Mouse (Mus musculus): ENCODE measurements around the gene Myoc. TPM values are rescaled to one million over a fixed set of nuclear protein-coding genes. Genes with fewer than 3 reads are reported as not detected.

Myoc gene
- total and polyA plus RNA-seq, 3 experiments = 2.5 to 4.9 (median 3.3) TPM

DNA sequence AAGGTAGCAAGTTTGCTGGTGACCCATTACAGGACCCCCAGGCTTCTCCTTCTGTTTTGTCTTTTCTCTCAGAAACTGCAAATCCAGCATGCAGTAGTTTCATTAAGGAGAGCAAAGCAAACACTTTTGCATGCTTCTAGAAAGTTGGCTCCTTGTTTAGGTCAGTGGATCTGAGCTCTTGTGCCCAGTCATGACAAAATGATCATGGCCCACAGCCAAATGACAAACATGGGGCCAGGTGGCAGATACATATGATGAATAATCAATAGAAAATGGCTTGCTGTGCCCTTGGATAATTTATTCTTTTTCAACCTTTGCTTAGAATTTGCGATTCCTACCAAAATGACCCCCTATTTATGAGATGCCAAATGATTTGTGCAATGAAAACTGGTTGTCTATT, 906 bp downstream of the Myoc start:
- no peak overlapping the region for H3K9ac ChIP-seq (ENCODE audit: low read depth, low read length)
- no peak overlapping the region; the same call in 1 of the 2 replicates for H3K27ac ChIP-seq
- no peak overlapping the region for H3K4me3 ChIP-seq
- intact Hi-C loops (cut with DNase I) = no loop called here
- DNase-seq = no peak
- peaks cover 13% of the 10 kb centered on the region for H3K4me1 ChIP-seq (ENCODE audit: control insufficient read depth, insufficient read depth, low read length)
- H3K36me3 ChIP-seq (ENCODE audit: control insufficient read depth, insufficient read depth, low read length) = no peaks in the 10 kb centered on the region
- H3K79me2 ChIP-seq (replicated peaks; ENCODE audit: control insufficient read depth, insufficient read depth, low read length) = no peaks in the 10 kb centered on the region
- H3K27me3 ChIP-seq (ENCODE audit: control insufficient read depth, insufficient read depth, low read length) = no peaks in the 10 kb centered on the region
- TF ChIP-seq CTCF (IDR thresholded peaks at IDR 0.05) (no peak), EP300 (IDR thresholded peaks at IDR 0.05; ENCODE audit: insufficient read depth, low read depth, low read length) (no peak)
- WGBS = 88% methylated on average over 1 of the region's 1 CpGs

DNA sequence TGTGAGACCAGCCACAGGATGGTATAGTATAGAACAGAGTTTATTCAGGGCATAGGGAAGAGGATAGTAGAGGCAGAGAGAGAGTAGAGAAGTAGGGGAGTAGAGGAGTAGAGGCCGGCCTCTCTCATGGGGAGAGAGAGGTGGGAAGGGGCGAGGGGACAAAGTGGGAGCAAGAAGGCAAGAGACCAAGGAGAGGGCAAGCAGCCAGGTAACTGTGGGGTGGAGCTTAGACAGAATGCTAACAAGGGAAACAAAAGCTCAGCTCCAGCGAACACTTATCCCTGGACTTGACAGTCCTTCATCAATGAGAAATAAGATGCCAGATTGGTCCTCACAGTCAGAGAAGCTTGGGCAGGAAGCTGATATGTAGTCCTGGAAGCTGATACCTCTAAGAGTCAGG, 3.6 kb downstream of the Myoc start:
- Histone ChIP-seq H3K4me1 (ENCODE audit: control insufficient read depth, insufficient read depth, low read length) (peaks cover 3% of the 10 kb centered on the region), H3K27me3 (ENCODE audit: control insufficient read depth, insufficient read depth, low read length) (no peaks in the 10 kb centered on the region), H3K27ac (no peak overlapping the region), H3K9ac (ENCODE audit: low read depth, low read length) (no peak overlapping the region), H3K4me3 (no peak overlapping the region), H3K36me3 (ENCODE audit: control insufficient read depth, insufficient read depth, low read length) (no peaks in the 10 kb centered on the region), H3K79me2 (replicated peaks; ENCODE audit: control insufficient read depth, insufficient read depth, low read length) (no peaks in the 10 kb centered on the region)
- WGBS = 81% methylated on average over 3 of the region's 3 CpGs
- intact Hi-C loops (cut with DNase I) = no loop called here
- no peak for DNase-seq
- TF ChIP-seq CTCF (IDR thresholded peaks at IDR 0.05) (no peak), EP300 (IDR thresholded peaks at IDR 0.05; ENCODE audit: insufficient read depth, low read depth, low read length) (no peak), POLR2A (IDR thresholded peaks at IDR 0.05; ENCODE audit: insufficient read depth, low read depth, low read length) (no peak)

GRCm38 (mm10) chr1:162643752-162644151, 4.8 kb downstream of the Myoc start:
- 15% methylated on average over 4 of the region's 4 CpGs for WGBS
- Histone ChIP-seq H3K79me2 (replicated peaks; ENCODE audit: control insufficient read depth, insufficient read depth, low read length) (no peaks in the 10 kb centered on the region), H3K27me3 (ENCODE audit: control insufficient read depth, insufficient read depth, low read length) (no peaks in the 10 kb centered on the region), H3K4me3 (no peak overlapping the region), H3K36me3 (ENCODE audit: control insufficient read depth, insufficient read depth, low read length) (no peaks in the 10 kb centered on the region), H3K27ac (peak overlapping the region; percentile 58), H3K4me1 (ENCODE audit: control insufficient read depth, insufficient read depth, low read length) (peaks cover 3% of the 10 kb centered on the region), H3K9ac (ENCODE audit: low read depth, low read length) (no peak overlapping the region; the same call in 1 of the 2 replicates)
- intact Hi-C loops (cut with DNase I) = no loop called here
- DNase-seq = peak; percentile 87 to 91
- TF ChIP-seq CTCF (IDR thresholded peaks at IDR 0.05) (peak; percentile 38), EP300 (IDR thresholded peaks at IDR 0.05; ENCODE audit: insufficient read depth, low read depth, low read length) (peak; percentile 68; the same call in 1 of the 2 replicates), POLR2A (IDR thresholded peaks at IDR 0.05; ENCODE audit: insufficient read depth, low read depth, low read length) (peak; percentile 26; the same call in 1 of the 2 replicates)

DNA sequence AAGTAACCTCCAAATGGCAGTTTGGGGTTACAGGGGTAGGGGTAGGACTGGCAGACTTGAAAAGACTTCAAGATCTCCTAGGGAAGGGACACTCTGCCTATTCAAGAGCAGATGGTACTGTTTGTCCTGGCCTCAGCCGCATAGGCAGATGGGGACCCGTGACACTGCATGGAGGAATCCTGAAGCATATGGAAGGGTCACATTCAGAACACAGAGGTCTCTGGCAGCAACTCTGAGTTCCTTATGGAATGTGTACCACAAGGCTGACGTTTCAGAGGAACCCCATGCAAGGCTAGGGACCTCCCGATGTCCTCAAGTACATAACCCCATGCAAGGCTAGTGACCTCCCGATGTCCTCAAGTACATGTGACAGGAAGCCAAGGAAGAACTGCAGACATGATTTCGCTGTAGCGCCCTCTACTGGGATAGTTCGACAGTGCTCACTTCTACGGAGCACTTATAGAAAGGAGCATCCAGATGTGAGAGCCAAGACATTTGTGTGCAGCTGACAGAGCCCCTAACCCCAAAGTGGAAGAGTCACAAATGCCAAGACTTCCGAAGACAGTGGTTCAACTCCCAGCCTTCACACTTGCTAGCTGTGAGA, 7.2 kb downstream of the Myoc start:
- Histone ChIP-seq H3K9ac (ENCODE audit: low read depth, low read length) (no peak overlapping the region), H3K36me3 (ENCODE audit: control insufficient read depth, insufficient read depth, low read length) (no peaks in the 10 kb centered on the region), H3K4me3 (no peak overlapping the region), H3K4me1 (ENCODE audit: control insufficient read depth, insufficient read depth, low read length) (peaks cover 3% of the 10 kb centered on the region), H3K79me2 (replicated peaks; ENCODE audit: control insufficient read depth, insufficient read depth, low read length) (no peaks in the 10 kb centered on the region), H3K27ac (no peak overlapping the region), H3K27me3 (ENCODE audit: control insufficient read depth, insufficient read depth, low read length) (no peaks in the 10 kb centered on the region)
- no peak for DNase-seq
- intact Hi-C loops (cut with DNase I) = no loop called here
- no peak for TF ChIP-seq POLR2A (IDR thresholded peaks at IDR 0.05; ENCODE audit: insufficient read depth, low read depth, low read length)
- peak; percentile 42 for TF ChIP-seq CTCF (IDR thresholded peaks at IDR 0.05)
- no peak for TF ChIP-seq EP300 (IDR thresholded peaks at IDR 0.05; ENCODE audit: insufficient read depth, low read depth, low read length)
- 77% methylated on average over 10 of the region's 10 CpGs for WGBS

DNA sequence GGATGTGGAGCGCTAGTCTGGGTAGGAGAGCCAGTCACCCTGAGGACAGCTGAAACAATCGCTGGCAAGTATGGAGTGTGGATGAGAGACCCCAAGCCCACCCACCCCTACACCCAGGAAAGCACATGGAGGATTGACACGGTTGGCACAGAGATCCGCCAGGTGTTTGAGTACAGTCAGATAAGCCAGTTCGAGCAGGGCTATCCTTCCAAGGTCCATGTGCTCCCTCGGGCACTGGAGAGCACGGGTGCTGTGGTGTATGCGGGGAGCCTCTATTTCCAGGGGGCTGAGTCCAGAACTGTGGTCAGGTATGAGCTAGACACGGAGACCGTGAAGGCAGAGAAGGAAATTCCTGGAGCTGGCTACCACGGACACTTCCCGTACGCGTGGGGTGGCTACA, 9.5 kb downstream of the Myoc start:
- no peaks in the 10 kb centered on the region for H3K36me3 ChIP-seq (ENCODE audit: control insufficient read depth, insufficient read depth, low read length)
- H3K27ac ChIP-seq = no peak overlapping the region
- peaks cover 3% of the 10 kb centered on the region for H3K4me1 ChIP-seq (ENCODE audit: control insufficient read depth, insufficient read depth, low read length)
- no peak for DNase-seq
- H3K9ac ChIP-seq (ENCODE audit: low read depth, low read length) = no peak overlapping the region
- H3K79me2 ChIP-seq (replicated peaks; ENCODE audit: control insufficient read depth, insufficient read depth, low read length) = no peaks in the 10 kb centered on the region
- intact Hi-C loops (cut with DNase I) = no loop called here
- WGBS = 88% methylated on average over 14 of the region's 14 CpGs
- no peak overlapping the region for H3K4me3 ChIP-seq
- H3K27me3 ChIP-seq (ENCODE audit: control insufficient read depth, insufficient read depth, low read length) = no peaks in the 10 kb centered on the region
- TF ChIP-seq POLR2A (IDR thresholded peaks at IDR 0.05; ENCODE audit: insufficient read depth, low read depth, low read length) = no peak
- no peak for TF ChIP-seq EP300 (IDR thresholded peaks at IDR 0.05; ENCODE audit: insufficient read depth, low read depth, low read length)
- no peak for TF ChIP-seq CTCF (IDR thresholded peaks at IDR 0.05)

GRCm38 (mm10) chr1:162658119-162658518, 19.2 kb downstream of the Myoc start, which contains the start of gene Myocos:
TSS of gene Myocos (minus strand) at chr1:162658219.
- 83% methylated on average over 7 of the region's 7 CpGs for WGBS
- no peaks in the 10 kb centered on the region for H3K27me3 ChIP-seq (ENCODE audit: control insufficient read depth, insufficient read depth, low read length)
- intact Hi-C loops (cut with DNase I) = no loop called here

More at GRCm38 (mm10) chr1:162658119-162658518, 19.2 kb downstream of the Myoc start, which contains the start of gene Myocos:
- Histone ChIP-seq H3K36me3 (ENCODE audit: control insufficient read depth, insufficient read depth, low read length) (no peaks in the 10 kb centered on the region), H3K27ac (no peak within 1 kb of the TSS), H3K79me2 (replicated peaks; ENCODE audit: control insufficient read depth, insufficient read depth, low read length) (no peaks in the 10 kb centered on the region), H3K4me1 (ENCODE audit: control insufficient read depth, insufficient read depth, low read length) (no peaks in the 10 kb centered on the region), H3K9ac (ENCODE audit: low read depth, low read length) (no peak within 1 kb of the TSS), H3K4me3 (no peak within 1 kb of the TSS)
- TF ChIP-seq POLR2A (IDR thresholded peaks at IDR 0.05; ENCODE audit: insufficient read depth, low read depth, low read length) (no peak), CTCF (IDR thresholded peaks at IDR 0.05) (no peak), EP300 (IDR thresholded peaks at IDR 0.05; ENCODE audit: insufficient read depth, low read depth, low read length) (no peak)
- no peak for DNase-seq
